Comparison of ENCODE assay signal across 15 mouse cellular contexts in the genomic region with DNA sequence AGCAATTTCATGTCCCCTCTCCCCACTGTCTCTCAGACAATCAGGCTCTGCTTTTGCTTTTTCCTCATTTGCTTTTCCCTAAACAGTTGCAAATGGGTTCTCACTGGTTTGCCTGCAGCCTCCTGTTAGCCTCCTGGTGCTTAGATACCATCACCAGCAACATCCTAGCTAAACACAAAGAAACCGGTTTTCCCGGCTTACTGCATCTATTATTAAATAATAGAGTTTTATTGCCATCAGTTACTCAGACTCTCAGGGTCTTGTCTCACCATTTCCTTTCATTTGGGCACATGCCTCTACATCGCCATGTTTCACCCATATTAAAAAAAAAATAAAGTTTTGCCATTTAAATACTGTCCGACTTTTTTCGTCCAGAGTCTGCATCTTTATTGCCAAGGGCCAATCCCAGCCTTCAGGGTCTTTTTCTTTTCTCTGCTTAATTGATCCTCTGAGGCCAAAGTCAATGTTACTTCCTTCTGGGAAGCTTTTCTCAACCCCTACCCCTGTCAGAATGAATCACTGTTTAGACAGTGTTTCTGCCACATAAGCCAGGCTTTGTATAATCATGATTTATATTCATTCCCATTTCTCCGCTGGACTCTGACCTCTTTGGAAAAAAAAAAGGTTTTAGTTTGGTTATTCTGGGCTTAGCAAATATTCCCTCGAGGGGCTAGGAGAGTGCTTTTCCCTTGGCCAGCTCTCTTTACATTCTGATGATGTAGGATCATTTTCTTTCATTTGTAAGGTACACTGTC.
A peak's percentile ranks its signal among the peaks of the same experiment; 100 is the strongest.
DNase-seq lines count a peak whose midpoint lies in the region; ATAC-seq lines count a peak whose summit lies in the region.
"Had no signal": no experiment of that assay in that cellular context is flagged by ENCODE, and none has a peak within 500 bp of the region (broad histone marks: within the 10 kb centered on the region; RNA-seq: fewer than 3 reads in every experiment).

No protein-coding gene starts in this region.

- no peak for DNase-seq in kidney, adult 18-20 months
- peak; percentile 38 for DNase-seq in retina, embryonic 14.5 days (ENCODE audit: low spot score)
- no peak for DNase-seq in retina, postnatal 1 day
- peak; percentile 55 for DNase-seq in embryonic facial prominence, embryonic 14.5 days (ENCODE audit: low spot score)
- no peak for DNase-seq in thymus, adult 18-20 months
- DNase-seq in ovary, postnatal 10 days (ENCODE audit: low spot score) = no peak
- DNase-seq: B cell, adult 2 months; cerebellum, postnatal 25 days; thymus, postnatal 36 days had no signal

- no peaks in the 10 kb centered on the region for H3K36me3 ChIP-seq in kidney, embryonic 14.5 days (ENCODE audit: control insufficient read depth, insufficient read depth, low read length)
- H3K36me3 ChIP-seq in embryonic facial prominence, embryonic 14.5 days (ENCODE audit: control insufficient read depth, insufficient read depth, low read length) = no peaks in the 10 kb centered on the region
- H3K36me3 ChIP-seq in neural tube, embryonic 14.5 days (ENCODE audit: control insufficient read depth, insufficient read depth, low read length) = no peaks in the 10 kb centered on the region
- H3K36me3 ChIP-seq: liver, embryonic 12.5 days had no signal

- H3K4me2 ChIP-seq in kidney, embryonic 14.5 days (replicated peaks; ENCODE audit: low read depth, low read length) = no peak overlapping the region
- no peak overlapping the region for H3K4me2 ChIP-seq in embryonic facial prominence, embryonic 14.5 days (ENCODE audit: low read depth, low read length)
- H3K4me2 ChIP-seq in neural tube, embryonic 14.5 days (ENCODE audit: low read depth, low read length) = no peak overlapping the region
- H3K4me2 ChIP-seq: liver, embryonic 12.5 days had no signal

- H3K9ac ChIP-seq in kidney, embryonic 14.5 days (ENCODE audit: low read depth, low read length) = no peak overlapping the region
- no peak overlapping the region for H3K9ac ChIP-seq in embryonic facial prominence, embryonic 14.5 days (ENCODE audit: low read depth, low read length)
- no peak overlapping the region for H3K9ac ChIP-seq in neural tube, embryonic 14.5 days (replicated peaks; ENCODE audit: low read depth, low read length)
- H3K9ac ChIP-seq: liver, embryonic 12.5 days had no signal

- H3K9me3 ChIP-seq in kidney, embryonic 14.5 days (ENCODE audit: control insufficient read depth, low read length) = no peaks in the 10 kb centered on the region
- H3K9me3 ChIP-seq in embryonic facial prominence, embryonic 14.5 days (ENCODE audit: control insufficient read depth, low read length) = no peaks in the 10 kb centered on the region
- no peaks in the 10 kb centered on the region for H3K9me3 ChIP-seq in neural tube, embryonic 14.5 days (ENCODE audit: control insufficient read depth, low read length)
- H3K9me3 ChIP-seq: liver, embryonic 12.5 days; megakaryocyte, embryonic 14.5 days had no signal

- H3K27ac ChIP-seq in kidney, embryonic 14.5 days (ENCODE audit: low read depth, low read length) = no peak overlapping the region; the same call in 1 of the 2 replicates
- no peak overlapping the region for H3K27ac ChIP-seq in embryonic facial prominence, embryonic 14.5 days (replicated peaks; ENCODE audit: low read depth, low read length)
- H3K27ac ChIP-seq in neural tube, embryonic 14.5 days (ENCODE audit: low read depth, low read length) = no peak overlapping the region
- H3K27ac ChIP-seq: liver, embryonic 12.5 days had no signal

- H3K27me3 ChIP-seq in kidney, embryonic 14.5 days (ENCODE audit: control insufficient read depth, insufficient read depth, low read length) = no peaks in the 10 kb centered on the region
- H3K27me3 ChIP-seq in embryonic facial prominence, embryonic 14.5 days (replicated peaks; ENCODE audit: control insufficient read depth, insufficient read depth, low read length) = no peaks in the 10 kb centered on the region
- no peaks in the 10 kb centered on the region for H3K27me3 ChIP-seq in neural tube, embryonic 14.5 days (ENCODE audit: control insufficient read depth, insufficient read depth, low read length)
- H3K27me3 ChIP-seq: liver, embryonic 12.5 days; megakaryocyte, embryonic 14.5 days had no signal

- H3K4me1 ChIP-seq in kidney, embryonic 14.5 days (ENCODE audit: control insufficient read depth, insufficient read depth, low read length) = no peaks in the 10 kb centered on the region
- no peaks in the 10 kb centered on the region for H3K4me1 ChIP-seq in embryonic facial prominence, embryonic 14.5 days (ENCODE audit: control insufficient read depth, insufficient read depth, low read length)
- no peaks in the 10 kb centered on the region for H3K4me1 ChIP-seq in neural tube, embryonic 14.5 days (ENCODE audit: control insufficient read depth, insufficient read depth, low read length)
- H3K4me1 ChIP-seq: liver, embryonic 12.5 days; megakaryocyte, embryonic 14.5 days had no signal

- peak; percentile 57; the same call in 1 of the 2 replicates for ATAC-seq in kidney, embryonic 14.5 days (ENCODE audit: low FRiP score, low TSS enrichment)
- ATAC-seq in embryonic facial prominence, embryonic 14.5 days (ENCODE audit: low read depth) = no peak
- ATAC-seq in neural tube, embryonic 14.5 days (ENCODE audit: low read depth) = peak; percentile 34; the same call in 1 of the 2 replicates
- ATAC-seq: forebrain, embryonic 14.5 days; inflammation-experienced regulatory T-cells, adult 6 months; liver, embryonic 12.5 days had no signal

- 16% methylated on average over 7 of the region's 7 CpGs for WGBS in kidney, embryonic 14.5 days
- WGBS in embryonic facial prominence, embryonic 14.5 days = 34% methylated on average over 7 of the region's 7 CpGs
- WGBS in neural tube, embryonic 14.5 days = 13% methylated on average over 7 of the region's 7 CpGs

- H3K4me3 ChIP-seq in kidney, embryonic 14.5 days (ENCODE audit: low read length) = no peak overlapping the region
- no peak overlapping the region for H3K4me3 ChIP-seq in embryonic facial prominence, embryonic 14.5 days (ENCODE audit: low read depth, low read length)
- no peak overlapping the region for H3K4me3 ChIP-seq in neural tube, embryonic 14.5 days (ENCODE audit: low read depth, low read length)
- H3K4me3 ChIP-seq: liver, embryonic 12.5 days; megakaryocyte, embryonic 14.5 days had no signal

Comparison
In these comparisons a context has a peak if more than half of its experiments do, and no peak if none do; other contexts are left out.
1. DNase-seq: peak in retina, embryonic 14.5 days (single experiment) and embryonic facial prominence, embryonic 14.5 days (single experiment); none in kidney, adult 18-20 months (single experiment), retina, postnatal 1 day (single experiment), thymus, adult 18-20 months (0 of 2) and ovary, postnatal 10 days (single experiment).